Mouse (Mus musculus) lung, postnatal 0 days (tissue): Measurements from ENCODE around the gene Rgs10.

Experiments used
- CTCF ChIP-seq: IDR thresholded peaks from 2 replicates; pipeline ENCODE4 v1.5.1; 2016; ENCODE audit warnings: antibody characterized with exemption, mild to moderate bottlenecking
- EP300 ChIP-seq: IDR thresholded peaks from 2 replicates; pipeline ENCODE4 v1.6.1; 2016; ENCODE audit warnings: antibody characterized with exemption, mild to moderate bottlenecking, control low read depth

- no peak for TF ChIP-seq CTCF
- no peak for TF ChIP-seq EP300
These were observed 39.5 kb upstream of the Rgs10 start for GRCm38 (mm10) chr7:128458011-128458410.
